Mouse (Mus musculus) testis, adult 2 months (tissue): ENCODE measurements around the gene Fndc9.

Source experiments
- CTCF ChIP-seq: fragments of 200-500 bp; IDR thresholded peaks from 2 replicates; pipeline ENCODE4 v1.5.1; 2012; ENCODE audit warnings: low read depth, mild to moderate bottlenecking, inconsistent platforms, low read length, moderate library complexity; ENCODE audit not compliant: control insufficient read depth, insufficient read depth, insufficient replicate concordance
- POLR2A ChIP-seq: fragments of 200-500 bp; IDR thresholded peaks from 2 replicates; pipeline ENCODE4 v1.6.1; 2012; ENCODE audit warnings: low read depth, mild to moderate bottlenecking, inconsistent platforms, low read length, moderate library complexity; ENCODE audit not compliant: control insufficient read depth

- TF ChIP-seq POLR2A (no peak), CTCF (no peak)
Observed at GRCm38 (mm10) chr11:46201636-46202546, 33.4 kb upstream of the Fndc9 start.
